Mouse (Mus musculus) thymus, adult 2 months (tissue): ENCODE results near the gene Rnf220.

Experiments used
- CTCF ChIP-seq: fragments of 200-500 bp; IDR thresholded peaks from 2 replicates; pipeline ENCODE4 v1.5.1; 2012; ENCODE audit warnings: mild to moderate bottlenecking, control low read depth, low read length, moderate library complexity, borderline replicate concordance; ENCODE audit not compliant: control insufficient read depth, poor library complexity, insufficient read depth; ENCODE audit errors: extremely low read depth
- POLR2A ChIP-seq: fragments of 200-500 bp; IDR thresholded peaks from 2 replicates; pipeline ENCODE4 v1.6.1; 2012; ENCODE audit warnings: mild to moderate bottlenecking, low read length, control low read depth, moderate library complexity; ENCODE audit not compliant: control insufficient read depth, poor library complexity, insufficient read depth; ENCODE audit errors: extremely low read depth

- TF ChIP-seq POLR2A (no peak), CTCF (no peak)
Observed at GRCm38 (mm10) chr4:117349327-117349726, 147.5 kb downstream of the Rnf220 start.
